Mouse (Mus musculus): Measurements from ENCODE around the gene Mipep.

DNA sequence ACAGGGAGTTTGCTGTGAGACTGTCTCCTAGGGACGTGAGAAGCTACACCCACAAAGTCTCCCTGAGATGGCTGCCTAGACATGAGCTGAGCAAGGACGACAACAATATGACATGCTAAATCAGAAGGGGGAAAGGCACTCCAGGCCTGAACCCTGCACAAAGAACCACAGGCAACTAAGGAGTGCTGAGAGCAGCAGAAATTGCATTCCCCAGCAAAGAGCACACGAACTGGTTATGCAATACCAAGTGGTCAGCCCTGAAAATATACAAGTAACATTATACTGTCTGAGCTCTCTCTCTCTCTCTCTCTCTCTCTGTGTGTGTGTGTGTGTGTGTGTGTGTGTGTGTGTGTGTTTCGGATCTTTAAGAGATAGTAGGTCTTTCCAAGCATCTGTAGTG is 132.3 kb downstream of the Mipep start:
- TF ChIP-seq CTCF (IDR thresholded peaks at IDR 0.05 in 2 of 3, conservative IDR thresholded peaks at IDR 0.05 in 1 of 3; ENCODE audit: control insufficient read depth in 1 of 3, insufficient read depth in 1 of 3, low read depth in 2 of 3, low read length in 3 of 3, poor library complexity in 1 of 3, severe bottlenecking in 1 of 3), result no peak
- TF ChIP-seq POLR2A (IDR thresholded peaks at IDR 0.05; ENCODE audit: control insufficient read depth in 1 of 2, insufficient read depth in 1 of 2, low read depth in 1 of 2, low read length in 2 of 2, poor library complexity in 1 of 2), result no peak
- TF ChIP-seq ZKSCAN1 (IDR thresholded peaks at IDR 0.05; ENCODE audit: low read depth, low read length), result no peak
- no peak for TF ChIP-seq EP300 (IDR thresholded peaks at IDR 0.05; ENCODE audit: low read depth in 1 of 2, low read length in 2 of 2)
- TF ChIP-seq ZC3H11A (IDR thresholded peaks at IDR 0.05; ENCODE audit: low read depth, low read length), result no peak
- TF ChIP-seq ZNF384 (IDR thresholded peaks at IDR 0.05; ENCODE audit: low read depth, low read length), result no peak
- no peak for TF ChIP-seq CHD1 (IDR thresholded peaks at IDR 0.05; ENCODE audit: low read depth, low read length)
- no peak for TF ChIP-seq MAFK (IDR thresholded peaks at IDR 0.05; ENCODE audit: borderline replicate concordance, low read depth, low read length)
- TF ChIP-seq USF1 (IDR thresholded peaks at IDR 0.05; ENCODE audit: low read depth, low read length), result no peak
- TF ChIP-seq GABPA (IDR thresholded peaks at IDR 0.05; ENCODE audit: low read depth, low read length), result no peak
- TF ChIP-seq MEF2A (IDR thresholded peaks at IDR 0.05; ENCODE audit: extremely low read depth, insufficient replicate concordance, low read depth, low read length, poor library complexity, severe bottlenecking), result no peak
- TF ChIP-seq GATA1 (IDR thresholded peaks at IDR 0.05; ENCODE audit: low read depth, low read length), result no peak

All from MEL (cell line).